Mouse (Mus musculus): ENCODE measurements around the gene Klhl9. TPM values are rescaled to one million over a fixed set of nuclear protein-coding genes. Genes with fewer than 3 reads are reported as not detected.
A peak's percentile ranks its signal among the peaks of the same experiment; 100 is the strongest.

Klhl9 gene
- polyA plus RNA-seq, 1 experiment from 2014 or later = 126 TPM

- Histone ChIP-seq H3K4me3 (ENCODE audit: low read depth, low read length) (no peak overlapping the region), H3K4me1 (ENCODE audit: control insufficient read depth, insufficient read depth, low read length) (no peaks in the 10 kb centered on the region), H3K27me3 (replicated peaks; ENCODE audit: control insufficient read depth, insufficient read depth, low read length) (no peaks in the 10 kb centered on the region), H3K27ac (replicated peaks; ENCODE audit: low read depth, low read length) (no peak overlapping the region), H3K36me3 (ENCODE audit: control insufficient read depth, insufficient read depth, low read length) (no peaks in the 10 kb centered on the region), H3K4me2 (ENCODE audit: low read depth, low read length) (no peak overlapping the region), H3K9ac (ENCODE audit: low read depth, low read length) (no peak overlapping the region), H3K9me3 (ENCODE audit: control insufficient read depth, low read length) (no peaks in the 10 kb centered on the region)
- ATAC-seq (ENCODE audit: low read depth) = no peak
- 0% methylated on average over 1 of the region's 1 CpGs for WGBS
- no peak for DNase-seq (ENCODE audit: low spot score)
Observed at GRCm38 (mm10) chr4:88727324-88727723, 5.1 kb upstream of the Klhl9 start.

GRCm38 (mm10) chr4:88726727-88727126 is 4.5 kb upstream of the Klhl9 start:
- no peaks in the 10 kb centered on the region for H3K27me3 ChIP-seq (replicated peaks; ENCODE audit: control insufficient read depth, insufficient read depth, low read length)
- no peak overlapping the region for H3K27ac ChIP-seq (replicated peaks; ENCODE audit: low read depth, low read length)
- no peaks in the 10 kb centered on the region for H3K4me1 ChIP-seq (ENCODE audit: control insufficient read depth, insufficient read depth, low read length)
- H3K9ac ChIP-seq (ENCODE audit: low read depth, low read length) = no peak overlapping the region
- no peaks in the 10 kb centered on the region for H3K36me3 ChIP-seq (ENCODE audit: control insufficient read depth, insufficient read depth, low read length)
- 86% methylated on average over 6 of the region's 6 CpGs for WGBS
- H3K4me2 ChIP-seq (ENCODE audit: low read depth, low read length) = no peak overlapping the region
- H3K9me3 ChIP-seq (ENCODE audit: control insufficient read depth, low read length) = no peaks in the 10 kb centered on the region
- ATAC-seq (ENCODE audit: low read depth) = no peak
- DNase-seq (ENCODE audit: low spot score) = no peak
- H3K4me3 ChIP-seq (ENCODE audit: low read depth, low read length) = no peak overlapping the region

DNA sequence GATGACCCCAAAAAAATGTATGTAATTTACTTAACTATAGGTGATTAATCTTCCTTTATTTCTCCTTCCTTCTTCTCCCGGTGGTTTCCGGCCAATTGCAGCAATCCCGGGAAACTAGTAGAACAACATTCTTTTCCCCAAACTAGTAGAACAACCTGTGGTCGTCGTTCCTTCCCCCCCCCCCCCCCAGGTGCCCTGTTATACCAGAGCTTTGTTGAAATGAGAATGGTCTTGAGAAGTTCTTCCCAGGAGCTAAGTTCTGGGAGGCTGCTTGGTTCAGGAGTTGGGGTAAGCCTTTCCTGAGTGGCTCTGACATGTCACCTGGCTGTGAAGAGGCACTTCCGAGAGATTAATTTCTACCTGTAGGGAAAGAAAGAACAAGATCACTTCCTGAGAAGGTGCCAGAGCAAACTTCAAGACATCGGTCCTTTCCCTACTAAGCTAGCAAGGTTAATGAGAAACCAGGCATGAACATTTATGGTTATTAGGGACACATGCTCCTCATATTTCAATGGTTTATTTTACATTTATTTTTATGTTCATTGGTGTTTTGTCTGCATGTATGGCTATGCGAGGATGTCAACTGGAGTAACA is 1.3 kb upstream of the Klhl9 start:
- ATAC-seq (ENCODE audit: low read depth) (no peak; the same call in 1 of the 2 replicates), DNase-seq (ENCODE audit: low spot score) (peak; percentile 38)
- Histone ChIP-seq H3K9ac (ENCODE audit: low read depth, low read length) (no peak overlapping the region), H3K27ac (replicated peaks; ENCODE audit: low read depth, low read length) (peak overlapping the region; percentile 70), H3K4me3 (ENCODE audit: low read depth, low read length) (no peak overlapping the region), H3K27me3 (replicated peaks; ENCODE audit: control insufficient read depth, insufficient read depth, low read length) (no peaks in the 10 kb centered on the region), H3K36me3 (ENCODE audit: control insufficient read depth, insufficient read depth, low read length) (peaks cover 15% of the 10 kb centered on the region), H3K4me1 (ENCODE audit: control insufficient read depth, insufficient read depth, low read length) (peaks cover 17% of the 10 kb centered on the region), H3K4me2 (ENCODE audit: low read depth, low read length) (0 out of 2 replicates have a peak overlapping the region, but pooled peaks have one; percentile 12), H3K9me3 (ENCODE audit: control insufficient read depth, low read length) (no peaks in the 10 kb centered on the region)
- WGBS = 56% methylated on average over 8 of the region's 8 CpGs

GRCm38 (mm10) chr4:88718715-88719114 is 3.5 kb downstream of the Klhl9 start:
- H3K36me3 ChIP-seq (ENCODE audit: control insufficient read depth, insufficient read depth, low read length) = peaks cover 47% of the 10 kb centered on the region
- H3K27ac ChIP-seq (replicated peaks; ENCODE audit: low read depth, low read length) = no peak overlapping the region
- no peaks in the 10 kb centered on the region for H3K9me3 ChIP-seq (ENCODE audit: control insufficient read depth, low read length)
- peak overlapping the region; percentile 52 for H3K9ac ChIP-seq (ENCODE audit: low read depth, low read length)
- ATAC-seq (ENCODE audit: low read depth) (no peak), DNase-seq (ENCODE audit: low spot score) (no peak)
- peaks cover 25% of the 10 kb centered on the region for H3K4me1 ChIP-seq (ENCODE audit: control insufficient read depth, insufficient read depth, low read length)
- H3K27me3 ChIP-seq (replicated peaks; ENCODE audit: control insufficient read depth, insufficient read depth, low read length) = no peaks in the 10 kb centered on the region
- H3K4me3 ChIP-seq (ENCODE audit: low read depth, low read length) = peak overlapping the region; percentile 38
- WGBS = 36% methylated on average over 1 of the region's 1 CpGs
- H3K4me2 ChIP-seq (ENCODE audit: low read depth, low read length) = peak overlapping the region; percentile 76

GRCm38 (mm10) chr4:88715059-88715458 is 7.2 kb downstream of the Klhl9 start:
- no peak overlapping the region for H3K9ac ChIP-seq (ENCODE audit: low read depth, low read length)
- no peak overlapping the region for H3K27ac ChIP-seq (replicated peaks; ENCODE audit: low read depth, low read length)
- peaks cover 47% of the 10 kb centered on the region for H3K36me3 ChIP-seq (ENCODE audit: control insufficient read depth, insufficient read depth, low read length)
- DNase-seq (ENCODE audit: low spot score) (no peak), ATAC-seq (ENCODE audit: low read depth) (no peak)
- peaks cover 13% of the 10 kb centered on the region for H3K4me1 ChIP-seq (ENCODE audit: control insufficient read depth, insufficient read depth, low read length)
- H3K4me3 ChIP-seq (ENCODE audit: low read depth, low read length) = no peak overlapping the region
- no peak overlapping the region for H3K4me2 ChIP-seq (ENCODE audit: low read depth, low read length)
- no peaks in the 10 kb centered on the region for H3K9me3 ChIP-seq (ENCODE audit: control insufficient read depth, low read length)
- H3K27me3 ChIP-seq (replicated peaks; ENCODE audit: control insufficient read depth, insufficient read depth, low read length) = no peaks in the 10 kb centered on the region

- no peak overlapping the region for H3K9ac ChIP-seq (ENCODE audit: low read depth, low read length)
- H3K4me1 ChIP-seq (ENCODE audit: control insufficient read depth, insufficient read depth, low read length) = peaks cover 11% of the 10 kb centered on the region
- H3K4me3 ChIP-seq (ENCODE audit: low read depth, low read length) = no peak overlapping the region
- ATAC-seq (ENCODE audit: low read depth) (no peak), DNase-seq (ENCODE audit: low spot score) (no peak)
- no peaks in the 10 kb centered on the region for H3K27me3 ChIP-seq (replicated peaks; ENCODE audit: control insufficient read depth, insufficient read depth, low read length)
- H3K36me3 ChIP-seq (ENCODE audit: control insufficient read depth, insufficient read depth, low read length) = peaks cover 45% of the 10 kb centered on the region
- no peaks in the 10 kb centered on the region for H3K9me3 ChIP-seq (ENCODE audit: control insufficient read depth, low read length)
- no peak overlapping the region for H3K27ac ChIP-seq (replicated peaks; ENCODE audit: low read depth, low read length)
- H3K4me2 ChIP-seq (ENCODE audit: low read depth, low read length) = no peak overlapping the region
- 78% methylated on average over 1 of the region's 1 CpGs for WGBS
Observed at GRCm38 (mm10) chr4:88714281-88714680, 8.0 kb downstream of the Klhl9 start.

DNA sequence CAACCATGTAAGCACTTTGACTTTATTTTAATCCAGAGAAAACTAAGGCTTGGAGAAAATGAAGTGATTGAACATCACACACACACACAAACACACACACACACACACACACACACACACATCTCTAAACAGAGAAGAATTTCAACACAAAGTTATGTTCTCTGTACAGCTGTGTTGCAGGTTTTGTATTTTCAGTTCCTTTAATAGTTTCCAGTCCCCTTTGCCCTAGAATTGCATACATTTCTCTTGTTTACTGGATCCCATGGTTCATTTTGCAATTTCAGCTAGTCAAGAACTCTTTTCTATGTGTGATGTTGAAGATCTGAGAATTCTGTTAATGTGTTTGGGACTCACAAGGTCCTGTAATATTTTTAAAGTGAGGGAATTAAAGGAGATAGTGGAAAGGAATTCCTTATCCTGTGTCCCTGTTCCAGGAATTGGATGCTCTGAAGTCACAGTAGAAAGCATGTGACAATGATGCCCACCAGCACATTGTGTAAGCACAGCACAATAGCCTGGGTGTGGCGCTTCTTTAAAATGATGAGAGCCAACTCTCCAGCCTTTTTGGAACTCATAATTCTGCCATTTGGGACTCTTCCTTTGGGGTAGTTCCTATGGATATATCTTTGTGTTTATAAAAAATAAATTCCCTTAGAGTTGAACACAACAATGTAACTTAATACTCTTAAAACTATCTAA is 15.0 kb downstream of the Klhl9 start:
- WGBS = 90% methylated on average over 1 of the region's 1 CpGs
- H3K36me3 ChIP-seq (ENCODE audit: control insufficient read depth, insufficient read depth, low read length) = no peaks in the 10 kb centered on the region
- H3K4me3 ChIP-seq (ENCODE audit: low read depth, low read length) = no peak overlapping the region
- H3K4me2 ChIP-seq (ENCODE audit: low read depth, low read length) = no peak overlapping the region
- ATAC-seq (ENCODE audit: low read depth) (no peak), DNase-seq (ENCODE audit: low spot score) (no peak)
- H3K27ac ChIP-seq (replicated peaks; ENCODE audit: low read depth, low read length) = no peak overlapping the region
- H3K9me3 ChIP-seq (ENCODE audit: control insufficient read depth, low read length) = no peaks in the 10 kb centered on the region
- no peaks in the 10 kb centered on the region for H3K27me3 ChIP-seq (replicated peaks; ENCODE audit: control insufficient read depth, insufficient read depth, low read length)
- no peaks in the 10 kb centered on the region for H3K4me1 ChIP-seq (ENCODE audit: control insufficient read depth, insufficient read depth, low read length)
- H3K9ac ChIP-seq (ENCODE audit: low read depth, low read length) = no peak overlapping the region

- DNase-seq (ENCODE audit: low spot score) = no peak
- Histone ChIP-seq H3K4me2 (ENCODE audit: low read depth, low read length) (no peak overlapping the region), H3K4me3 (ENCODE audit: low read depth, low read length) (no peak overlapping the region), H3K36me3 (ENCODE audit: control insufficient read depth, insufficient read depth, low read length) (no peaks in the 10 kb centered on the region), H3K4me1 (ENCODE audit: control insufficient read depth, insufficient read depth, low read length) (no peaks in the 10 kb centered on the region), H3K9ac (ENCODE audit: low read depth, low read length) (no peak overlapping the region), H3K27me3 (replicated peaks; ENCODE audit: control insufficient read depth, insufficient read depth, low read length) (no peaks in the 10 kb centered on the region), H3K9me3 (ENCODE audit: control insufficient read depth, low read length) (no peaks in the 10 kb centered on the region), H3K27ac (replicated peaks; ENCODE audit: low read depth, low read length) (no peak overlapping the region)
- no peak for ATAC-seq (ENCODE audit: low read depth)
- 36% methylated on average over 3 of the region's 3 CpGs for WGBS
Observed at GRCm38 (mm10) chr4:88705924-88706323, 16.3 kb downstream of the Klhl9 start.

- Histone ChIP-seq H3K4me2 (ENCODE audit: low read depth, low read length) (no peak overlapping the region), H3K4me3 (ENCODE audit: low read depth, low read length) (no peak overlapping the region), H3K9me3 (ENCODE audit: control insufficient read depth, low read length) (no peaks in the 10 kb centered on the region), H3K4me1 (ENCODE audit: control insufficient read depth, insufficient read depth, low read length) (no peaks in the 10 kb centered on the region), H3K27me3 (replicated peaks; ENCODE audit: control insufficient read depth, insufficient read depth, low read length) (no peaks in the 10 kb centered on the region), H3K36me3 (ENCODE audit: control insufficient read depth, insufficient read depth, low read length) (no peaks in the 10 kb centered on the region), H3K9ac (ENCODE audit: low read depth, low read length) (no peak overlapping the region), H3K27ac (replicated peaks; ENCODE audit: low read depth, low read length) (no peak overlapping the region)
- ATAC-seq (ENCODE audit: low read depth) (no peak), DNase-seq (ENCODE audit: low spot score) (no peak)
- WGBS = 85% methylated on average over 1 of the region's 1 CpGs
Observed at GRCm38 (mm10) chr4:88699301-88699700, 23.0 kb downstream of the Klhl9 start.
